Mouse (Mus musculus) left cerebral cortex, postnatal 4 days (tissue): ENCODE measurements around the gene Zfp36l2. TPM values are rescaled to one million over a fixed set of nuclear protein-coding genes. Genes with fewer than 3 reads are reported as not detected.
"Not testable (repeated sequence)": the region's sequence is repeated elsewhere in the genome, so short reads cannot be mapped to it uniquely, and the experiment has no call there.

Experiments
- DNase-seq: peaks from one replicate; pipeline ENCODE4 v3.0.0-alpha.2; 2022
- intact Hi-C: fragments of 180-260 bp; cut with DNase I; formaldehyde crosslinking; loops from one replicate; pipeline ENCODE4 v1.15.1; 2025
- total RNA-seq, 2 experiments: library from RNA; stranded (reverse); gene quantifications; 2 replicates each; pipeline ENCODE4 v1.2.3; 2021

Gene Zfp36l2
- total RNA-seq, 2 experiments from 2014 or later = 23.3 to 24.3 TPM

- intact Hi-C loops = loop anchor here (10.0 kb wide), 1 partner anchor 199 kb away; no protein-coding TSS in a partner anchor
- no peak for DNase-seq
Measured at GRCm38 (mm10) chr17:84195835-84196234, 8.1 kb upstream of the Zfp36l2 start.

- intact Hi-C loops = loop anchor here (10.0 kb wide), 1 partner anchor 200 kb away; no protein-coding TSS in a partner anchor
Measured at GRCm38 (mm10) chr17:84195003-84195395, 7.3 kb upstream of the Zfp36l2 start.

GRCm38 (mm10) chr17:84194282-84195002 lies 6.7 kb upstream of the Zfp36l2 start:
- no peak for DNase-seq
- intact Hi-C loops = loop anchor here (5.0 to 10.0 kb wide), 2 partner anchors 167 to 200 kb away; no protein-coding TSS in a partner anchor

More at GRCm38 (mm10) chr17:84195003-84195395, 7.3 kb upstream of the Zfp36l2 start:
- no peak for DNase-seq

GRCm38 (mm10) chr17:84193411-84193810 lies 5.7 kb upstream of the Zfp36l2 start:
- no peak for DNase-seq

GRCm38 (mm10) chr17:84191946-84192345 lies 4.2 kb upstream of the Zfp36l2 start:
- intact Hi-C loops = loop anchor here (2.0 to 10.0 kb wide), 3 partner anchors 165 to 289 kb away; no protein-coding TSS in a partner anchor
- DNase-seq = no peak

More at GRCm38 (mm10) chr17:84193411-84193810, 5.7 kb upstream of the Zfp36l2 start:
- intact Hi-C loops = loop anchor here (5.0 to 10.0 kb wide), 2 partner anchors 166 to 201 kb away; no protein-coding TSS in a partner anchor

- intact Hi-C loops = loop anchor here (2.0 to 10.0 kb wide), 3 partner anchors 164 to 288 kb away; no protein-coding TSS in a partner anchor
- DNase-seq = peak; percentile 78
Measured at GRCm38 (mm10) chr17:84190885-84191284, 3.1 kb upstream of the Zfp36l2 start.

- intact Hi-C loops = no loop called here
Measured at GRCm38 (mm10) chr17:84189127-84189854, 1.5 kb upstream of the Zfp36l2 start.

GRCm38 (mm10) chr17:84188374-84188961 lies 721 bp upstream of the Zfp36l2 start:
- intact Hi-C loops = no loop called here
- peak; percentile 91 for DNase-seq

More at GRCm38 (mm10) chr17:84189127-84189854, 1.5 kb upstream of the Zfp36l2 start:
- peak; percentile 40 for DNase-seq

GRCm38 (mm10) chr17:84187264-84187663 lies 483 bp downstream of the Zfp36l2 start:
- DNase-seq, intact Hi-C loops: not testable (repeated sequence)

GRCm38 (mm10) chr17:84186451-84187202 lies 1.1 kb downstream of the Zfp36l2 start:
- DNase-seq = peak; percentile 49
- intact Hi-C loops = no loop called here

GRCm38 (mm10) chr17:84185581-84186450 lies 1.9 kb downstream of the Zfp36l2 start:
- DNase-seq = peak; percentile 77
- intact Hi-C loops = no loop called here

GRCm38 (mm10) chr17:84185011-84185411 lies 2.7 kb downstream of the Zfp36l2 start:
- intact Hi-C loops = no loop called here
- no peak for DNase-seq

- intact Hi-C loops = no loop called here
- DNase-seq = peak; percentile 70
Measured at GRCm38 (mm10) chr17:84183291-84183781, 4.4 kb downstream of the Zfp36l2 start.

GRCm38 (mm10) chr17:84182311-84183271 lies 5.2 kb downstream of the Zfp36l2 start:
- DNase-seq = no peak
- intact Hi-C loops = no loop called here

- intact Hi-C loops = no loop called here
Measured at GRCm38 (mm10) chr17:84181502-84182310, 6.0 kb downstream of the Zfp36l2 start.

GRCm38 (mm10) chr17:84180715-84181501 lies 6.8 kb downstream of the Zfp36l2 start:
- intact Hi-C loops = no loop called here
- DNase-seq = no peak

More at GRCm38 (mm10) chr17:84181502-84182310, 6.0 kb downstream of the Zfp36l2 start:
- peak; percentile 32 for DNase-seq
